Mouse (Mus musculus): ENCODE data around the gene Pbrm1.
A peak's percentile ranks its signal among the peaks of the same experiment; 100 is the strongest.

The Pbrm1 gene

GRCm38 (mm10) chr14:31018860-31019291 lies at the start of gene Pbrm1, which contains the start of gene Gnl3:
Gene Pbrm1, plus strand, starts transcription at chr14:31019138.
Gene Gnl3, minus strand, starts transcription at chr14:31019152.
- peak; percentile 99 for DNase-seq (ENCODE audit: low spot score)

- DNase-seq (ENCODE audit: low spot score), result no peak
Measured at GRCm38 (mm10) chr14:30974204-30974603, 44.7 kb upstream of the Pbrm1 start.

- DNase-seq (ENCODE audit: low spot score), result no peak
Measured at GRCm38 (mm10) chr14:30976222-30976621, 42.7 kb upstream of the Pbrm1 start.

GRCm38 (mm10) chr14:30996417-30996816 lies 22.5 kb upstream of the Pbrm1 start:
- DNase-seq (ENCODE audit: low spot score), result no peak

- DNase-seq (ENCODE audit: low spot score), result no peak
Measured at GRCm38 (mm10) chr14:31000356-31000755, 18.6 kb upstream of the Pbrm1 start.

GRCm38 (mm10) chr14:31000816-31001306 lies 18.1 kb upstream of the Pbrm1 start:
- no peak for DNase-seq (ENCODE audit: low spot score)

GRCm38 (mm10) chr14:31001307-31002205 lies 17.4 kb upstream of the Pbrm1 start, which contains the start of the genes Glt8d1 and Spcs1:
Gene Glt8d1, plus strand, starts transcription at chr14:31001400.
Gene Spcs1, minus strand, starts transcription at chr14:31001672.
- DNase-seq (ENCODE audit: low spot score), result peak; percentile 86

- no peak for DNase-seq (ENCODE audit: low spot score)
Measured at GRCm38 (mm10) chr14:31004527-31004926, 14.4 kb upstream of the Pbrm1 start.

GRCm38 (mm10) chr14:31006779-31007178 lies 12.2 kb upstream of the Pbrm1 start:
- no peak for DNase-seq (ENCODE audit: low spot score)

- no peak for DNase-seq (ENCODE audit: low spot score)
Measured at GRCm38 (mm10) chr14:31011588-31011987, 7.3 kb upstream of the Pbrm1 start.

GRCm38 (mm10) chr14:31013928-31014327 lies 5.0 kb upstream of the Pbrm1 start:
- DNase-seq (ENCODE audit: low spot score), result no peak

GRCm38 (mm10) chr14:31016063-31016462 lies 2.9 kb upstream of the Pbrm1 start:
- DNase-seq (ENCODE audit: low spot score), result no peak

- peak; percentile 59 for DNase-seq (ENCODE audit: low spot score)
Measured at GRCm38 (mm10) chr14:31017854-31018253, 1.1 kb upstream of the Pbrm1 start.

- peak; percentile 84 for DNase-seq (ENCODE audit: low spot score)
Measured at GRCm38 (mm10) chr14:31019331-31020205, 630 bp downstream of the Pbrm1 start.

GRCm38 (mm10) chr14:31022579-31022978 lies 3.6 kb downstream of the Pbrm1 start:
- no peak for DNase-seq (ENCODE audit: low spot score)

GRCm38 (mm10) chr14:31025785-31026184 lies 6.8 kb downstream of the Pbrm1 start:
- peak; percentile 41 for DNase-seq (ENCODE audit: low spot score)

- no peak for DNase-seq (ENCODE audit: low spot score)
Measured at GRCm38 (mm10) chr14:31045296-31045695, 26.4 kb downstream of the Pbrm1 start.

GRCm38 (mm10) chr14:31045817-31046216 lies 26.9 kb downstream of the Pbrm1 start:
- no peak for DNase-seq (ENCODE audit: low spot score)

- peak; percentile 44 for DNase-seq (ENCODE audit: low spot score)
Measured at GRCm38 (mm10) chr14:31062277-31062676, 43.3 kb downstream of the Pbrm1 start.

GRCm38 (mm10) chr14:31069086-31069733 lies 50.3 kb downstream of the Pbrm1 start:
- DNase-seq (ENCODE audit: low spot score), result no peak

GRCm38 (mm10) chr14:31078597-31079208 lies 59.8 kb downstream of the Pbrm1 start:
- DNase-seq (ENCODE audit: low spot score), result no peak
